Mouse (Mus musculus) heart, postnatal 0 days (tissue): ENCODE data around the gene Gm11077. TPM values are rescaled to one million over a fixed set of nuclear protein-coding genes. Genes with fewer than 3 reads are reported as not detected.

ENCODE experiments used
- ATAC-seq: fragments of 200-750 bp; cut with Nextera tagmentation; 2 replicates; pipeline ENCODE4 v1.8.0; 2017; ENCODE audit warnings: low read depth, moderate number of reproducible peaks, moderate library complexity; ENCODE audit not compliant: insufficient read depth
- DNase-seq: peaks from one replicate; pipeline ENCODE4 v3.0.0-alpha.2; 2016; ENCODE audit warnings: low spot score
- H3K27ac ChIP-seq: fragments of 300-500 bp; sonication (generic); 2 replicates; pipeline ENCODE4 v1.5.1; 2014; ENCODE audit warnings: low read depth, mild to moderate bottlenecking
- H3K27me3 ChIP-seq: fragments of 300-500 bp; sonication (generic); 2 replicates; pipeline ENCODE4 v1.6.1; 2014; ENCODE audit warnings: low read length, mixed read lengths; ENCODE audit not compliant: control insufficient read depth, insufficient read depth
- H3K36me3 ChIP-seq: fragments of 300-500 bp; sonication (generic); replicated peaks from 2 replicates; pipeline ENCODE4 v1.6.1; 2014; ENCODE audit warnings: low read length, mixed read lengths; ENCODE audit not compliant: control insufficient read depth, insufficient read depth
- H3K4me1 ChIP-seq: fragments of 300-500 bp; sonication (generic); 2 replicates; pipeline ENCODE4 v1.6.1; 2014; ENCODE audit warnings: antibody characterized with exemption; ENCODE audit not compliant: control insufficient read depth, insufficient read depth
- H3K4me2 ChIP-seq: fragments of 300-500 bp; sonication (generic); 2 replicates; pipeline ENCODE4 v1.6.1; 2014; ENCODE audit warnings: low read depth, mild to moderate bottlenecking, low read length, moderate library complexity
- H3K4me3 ChIP-seq: fragments of 300-500 bp; sonication (generic); 2 replicates; pipeline ENCODE4 v1.5.1; 2014; ENCODE audit warnings: low read depth, low read length
- H3K9ac ChIP-seq: fragments of 300-500 bp; sonication (generic); replicated peaks from 2 replicates; pipeline ENCODE4 v1.6.1; 2014; ENCODE audit warnings: low read depth, low read length, mixed read lengths
- H3K9me3 ChIP-seq: fragments of 300-500 bp; sonication (generic); replicated peaks from 2 replicates; pipeline ENCODE4 v1.6.1; 2016; ENCODE audit warnings: low read length; ENCODE audit not compliant: control insufficient read depth
- CTCF ChIP-seq: IDR thresholded peaks from 2 replicates; pipeline ENCODE4 v1.5.1; 2016; ENCODE audit warnings: antibody characterized with exemption, control low read depth, low read depth
- EP300 ChIP-seq: IDR thresholded peaks from 2 replicates; pipeline ENCODE4 v1.6.1; 2016; ENCODE audit warnings: antibody characterized with exemption, low read depth
- WGBS: fragments of 180-500 bp; shearing (Covaris S2); extraction: QIAGEN DNeasy Blood & Tissue Kit; methylation state at CpG from one replicate; pipeline ENCODE4 v1.1.7; 2014; 5-methylcytosine and 5-hydroxymethylcytosine counted together
- polyA plus RNA-seq: library from polyadenylated mRNA; unstranded; fragments of >200 nt; fragmentation: Nextera tagmentation; extraction: Ambion mirVana; gene quantifications from 2 replicates; pipeline ENCODE4 v1.2.1, GENCODE M21; 2015
- total RNA-seq: library from RNA; depleted of rRNA; stranded (reverse); fragments of >200 nt; gene quantifications from 2 replicates; pipeline ENCODE4 v1.2.3, GENCODE M21; 2014; ENCODE audit warnings: low replicate concordance; rRNA removed

The Gm11077 gene
- total RNA-seq (not detected in 2 replicates), polyA plus RNA-seq (not detected in 2 replicates)

GRCm38 (mm10) chr6:140729272-140729671 is at the start of gene Gm11077:
Gene Gm11077 (plus strand): TSS chr6:140729284.
- Histone ChIP-seq H3K9ac (no peak within 1 kb of the TSS), H3K27me3 (no peaks in the 10 kb centered on the region), H3K27ac (no peak within 1 kb of the TSS), H3K4me1 (no peaks in the 10 kb centered on the region), H3K9me3 (0 out of 2 replicates have a peak, but pooled peaks cover 5% of the 10 kb centered on the region), H3K4me3 (no peak within 1 kb of the TSS), H3K4me2 (no peak within 1 kb of the TSS), H3K36me3 (no peaks in the 10 kb centered on the region)
- no peak for DNase-seq
- TF ChIP-seq EP300 = no peak
- peak; percentile 16; the same call in 1 of the 2 replicates for TF ChIP-seq CTCF
- ATAC-seq = no peak
- WGBS = 87% methylated on average over 5 of the region's 5 CpGs

GRCm38 (mm10) chr6:140680713-140681112 is 48.4 kb upstream of the Gm11077 start:
- H3K4me1 ChIP-seq = peaks cover 3% of the 10 kb centered on the region; the same call in 1 of the 2 replicates
- ATAC-seq (no peak), DNase-seq (no peak)
- no peak overlapping the region for H3K4me3 ChIP-seq
- no peak overlapping the region for H3K9ac ChIP-seq
- WGBS = 77% methylated on average over 7 of the region's 7 CpGs
- no peak overlapping the region for H3K27ac ChIP-seq
- no peak for TF ChIP-seq EP300
- no peak for TF ChIP-seq CTCF
- no peaks in the 10 kb centered on the region for H3K36me3 ChIP-seq
- H3K4me2 ChIP-seq = no peak overlapping the region
- no peaks in the 10 kb centered on the region for H3K9me3 ChIP-seq
- no peaks in the 10 kb centered on the region for H3K27me3 ChIP-seq

GRCm38 (mm10) chr6:140682829-140683228 is 46.3 kb upstream of the Gm11077 start:
- H3K4me2 ChIP-seq = no peak overlapping the region
- H3K9me3 ChIP-seq = no peaks in the 10 kb centered on the region
- H3K36me3 ChIP-seq = no peaks in the 10 kb centered on the region
- H3K4me1 ChIP-seq = peaks cover 3% of the 10 kb centered on the region; the same call in 1 of the 2 replicates
- ATAC-seq (peak; percentile 27; the same call in 1 of the 2 replicates), DNase-seq (no peak)
- no peak overlapping the region for H3K9ac ChIP-seq
- WGBS = 32% methylated on average over 13 of the region's 13 CpGs
- TF ChIP-seq CTCF (no peak), EP300 (no peak)
- H3K27ac ChIP-seq = no peak overlapping the region
- H3K4me3 ChIP-seq = no peak overlapping the region
- H3K27me3 ChIP-seq = no peaks in the 10 kb centered on the region

- Histone ChIP-seq H3K9ac (no peak overlapping the region), H3K4me1 (peaks cover 2% of the 10 kb centered on the region; the same call in 1 of the 2 replicates), H3K9me3 (no peaks in the 10 kb centered on the region), H3K4me2 (no peak overlapping the region), H3K36me3 (no peaks in the 10 kb centered on the region), H3K27ac (no peak overlapping the region), H3K27me3 (no peaks in the 10 kb centered on the region), H3K4me3 (no peak overlapping the region)
- no peak for DNase-seq
- no peak for ATAC-seq
- whole genome bisulfite sequencing = 90% methylated on average over 11 of the region's 11 CpGs
- TF ChIP-seq CTCF (no peak), EP300 (no peak)
These were observed 44.7 kb upstream of the Gm11077 start for GRCm38 (mm10) chr6:140684403-140684802.

GRCm38 (mm10) chr6:140689617-140690404 is 39.3 kb upstream of the Gm11077 start:
- DNase-seq (no peak), ATAC-seq (no peak)
- H3K4me3 ChIP-seq = no peak overlapping the region
- no peaks in the 10 kb centered on the region for H3K9me3 ChIP-seq
- no peak overlapping the region for H3K4me2 ChIP-seq
- no peaks in the 10 kb centered on the region for H3K36me3 ChIP-seq
- 75% methylated on average over 16 of the region's 16 CpGs for WGBS
- no peak overlapping the region for H3K27ac ChIP-seq
- TF ChIP-seq EP300 (no peak; the same call in 1 of the 2 replicates), CTCF (no peak)
- no peak overlapping the region for H3K9ac ChIP-seq
- no peaks in the 10 kb centered on the region for H3K27me3 ChIP-seq
- H3K4me1 ChIP-seq = no peaks in the 10 kb centered on the region
